Mouse (Mus musculus) yolk sac, embryonic 10.5 days (tissue): ENCODE results near the gene Icam2.

Source experiments
- DNase-seq: peaks from one replicate; pipeline ENCODE4 v3.0.0-alpha.2; 2017; ENCODE audit warnings: low spot score

Gene Icam2

DNA sequence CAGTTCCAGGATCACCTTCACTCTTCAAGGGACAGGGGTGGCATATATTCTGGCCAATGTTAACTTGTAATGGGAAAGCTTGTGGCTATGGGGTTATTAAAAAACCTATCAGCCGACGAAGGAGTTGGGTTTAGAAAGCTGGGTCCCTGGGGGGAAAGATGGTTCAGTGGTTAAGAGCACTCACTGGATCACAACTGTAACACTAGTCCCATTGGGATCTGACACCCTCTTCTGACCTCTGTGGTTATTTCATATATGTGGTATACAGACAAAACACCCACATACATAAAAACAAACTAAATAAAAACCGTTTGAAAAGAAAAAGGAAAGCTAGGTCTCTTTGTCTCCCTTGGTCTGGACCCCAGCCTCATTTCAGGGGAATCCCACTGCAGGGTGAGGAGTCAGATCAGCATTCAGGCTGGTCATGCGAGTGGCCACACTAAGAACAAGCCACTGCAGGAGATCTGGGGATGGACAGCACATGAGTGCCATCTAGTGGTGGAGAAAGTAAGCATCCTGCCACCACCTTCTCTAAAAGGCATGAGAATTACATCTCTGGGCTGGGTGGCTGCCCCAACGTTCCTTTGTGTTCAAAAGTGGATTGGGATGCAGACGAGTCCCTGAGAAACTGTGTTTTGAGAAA is 3.8 kb upstream of the Icam2 start:
- peak; percentile 64 for DNase-seq

DNA sequence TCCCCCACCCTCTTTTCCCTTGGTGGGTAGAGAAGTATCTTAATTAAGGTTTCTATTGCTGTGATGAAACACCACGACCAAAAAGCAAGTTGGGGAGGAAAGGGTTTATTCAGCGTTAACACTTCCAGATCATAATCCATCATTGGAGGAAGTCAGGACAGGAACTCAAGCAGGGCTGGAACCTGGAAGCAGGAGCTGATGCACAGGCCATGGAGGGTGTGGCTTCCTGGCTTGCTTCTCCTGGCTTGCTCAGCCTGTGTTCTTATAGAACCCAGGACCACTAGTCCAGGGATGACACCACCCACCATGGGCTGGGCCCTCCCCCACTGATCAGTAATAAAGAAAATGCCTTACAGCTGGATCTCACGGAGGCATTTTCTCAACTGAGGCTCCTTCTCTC is 2.9 kb upstream of the Icam2 start:
- DNase-seq: no peak

DNA sequence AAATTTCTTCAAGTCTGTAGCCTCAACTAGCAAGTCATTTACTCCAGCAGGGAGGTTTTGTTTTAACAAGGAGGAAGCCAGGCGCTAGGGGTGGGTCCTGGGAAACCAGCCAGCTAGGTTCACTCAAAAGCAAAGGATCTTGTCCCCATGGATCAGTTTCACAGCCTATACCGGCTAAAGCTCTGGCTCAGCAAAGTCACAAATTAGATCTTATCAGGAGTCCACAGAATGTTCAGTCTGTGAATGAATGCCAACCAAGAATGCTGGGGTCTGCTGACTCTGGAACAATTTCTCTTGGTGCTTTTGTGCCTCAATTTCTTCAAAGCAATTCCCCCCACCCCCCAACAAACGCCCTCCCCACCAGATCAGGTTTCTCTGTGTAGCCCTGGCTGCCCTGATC is 1.7 kb upstream of the Icam2 start:
- DNase-seq: no peak

DNA sequence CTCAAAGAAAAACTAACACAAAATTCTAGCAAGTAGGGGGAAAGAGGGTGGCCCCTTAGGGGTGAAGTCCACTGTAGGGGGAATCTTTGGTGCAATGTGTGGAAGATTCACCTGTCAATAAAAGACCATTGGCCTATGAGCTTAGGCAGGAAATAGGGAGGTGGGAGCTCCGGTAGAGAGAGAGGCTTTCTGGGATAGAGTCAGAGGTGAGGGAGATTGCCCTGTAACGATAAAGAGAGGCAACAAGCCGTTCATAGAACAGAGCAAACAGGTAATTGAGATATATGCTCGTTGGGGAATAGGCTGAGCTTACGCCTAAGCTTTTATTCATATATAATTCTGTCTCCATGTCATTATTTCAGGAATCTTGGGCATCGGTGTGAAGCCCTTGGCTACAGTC is 855 bp downstream of the Icam2 start:
- no peak for DNase-seq

DNA sequence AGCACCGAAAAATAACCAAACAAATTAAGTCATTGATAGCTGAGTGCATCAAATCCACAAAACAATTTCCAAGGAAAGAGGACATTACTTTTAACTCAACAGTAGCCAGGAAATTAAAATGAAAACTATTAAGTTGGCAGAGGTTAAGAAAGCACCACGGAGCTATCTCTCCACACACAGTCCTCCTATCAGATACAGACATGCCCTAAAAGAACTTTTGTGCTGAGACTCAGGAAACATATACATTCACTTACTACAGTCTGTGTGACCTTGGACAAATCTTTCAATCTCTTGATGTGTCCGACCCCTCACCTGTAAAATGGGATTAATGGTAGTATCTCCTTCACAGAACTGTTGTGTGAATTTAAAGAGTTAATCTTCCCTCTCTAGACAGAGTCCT is 1.5 kb downstream of the Icam2 start:
- DNase-seq: no peak

DNA sequence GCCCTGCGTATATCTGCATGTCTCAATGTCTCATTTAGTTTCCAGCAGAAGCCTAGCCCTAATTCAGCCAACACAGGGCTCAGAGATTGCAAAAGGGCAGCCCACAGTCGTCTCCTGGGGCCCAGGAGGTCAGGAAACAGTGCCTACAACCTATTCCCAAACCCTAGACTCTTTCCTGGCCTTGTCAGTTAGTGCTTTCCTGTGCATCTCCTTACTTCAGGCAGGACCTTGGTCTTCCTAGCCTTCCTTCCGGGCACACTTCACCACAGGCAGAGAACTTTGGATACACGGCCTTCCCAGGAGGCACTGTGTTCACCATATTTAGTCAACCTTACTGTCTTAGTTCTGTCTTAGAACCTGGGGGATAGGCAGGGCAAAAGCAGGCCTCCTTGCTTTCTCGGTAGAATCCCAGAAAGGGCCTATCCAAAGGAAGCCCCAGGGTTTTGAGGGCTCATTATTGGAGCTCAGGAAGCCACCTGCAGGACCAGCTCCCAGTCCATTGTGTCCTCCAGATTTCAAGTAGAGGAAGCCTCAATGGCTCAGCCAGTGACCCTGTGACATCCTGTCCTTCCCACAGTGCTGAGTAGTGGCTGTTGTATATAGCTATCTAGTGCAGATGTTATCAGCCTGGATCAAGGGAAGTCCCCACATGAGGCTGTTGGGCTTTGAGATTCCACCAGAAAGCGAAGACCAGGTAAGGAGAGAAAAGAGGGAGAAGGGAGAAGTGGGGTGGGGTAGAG is 4.7 kb downstream of the Icam2 start:
- DNase-seq: no peak

DNA sequence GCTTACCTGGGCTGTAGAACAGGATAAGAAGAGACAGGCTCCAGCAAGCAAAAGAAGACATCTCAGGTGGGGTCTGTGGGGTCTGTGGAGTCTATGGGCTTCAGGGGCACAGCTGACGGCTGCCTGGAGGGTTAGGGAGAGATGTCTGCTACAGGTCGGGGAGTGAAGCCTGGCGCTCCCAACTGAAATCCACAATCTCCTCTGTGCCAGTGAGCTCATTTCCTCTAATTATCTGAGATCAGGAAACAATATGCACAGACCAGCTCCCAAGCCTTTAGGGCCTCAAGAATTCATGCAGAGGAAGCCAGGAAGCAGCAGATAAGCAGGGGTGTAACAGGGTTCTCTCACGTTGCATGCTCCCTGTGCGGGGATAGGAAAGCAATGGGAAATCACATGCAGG is 5.5 kb downstream of the Icam2 start:
- no peak for DNase-seq

DNA sequence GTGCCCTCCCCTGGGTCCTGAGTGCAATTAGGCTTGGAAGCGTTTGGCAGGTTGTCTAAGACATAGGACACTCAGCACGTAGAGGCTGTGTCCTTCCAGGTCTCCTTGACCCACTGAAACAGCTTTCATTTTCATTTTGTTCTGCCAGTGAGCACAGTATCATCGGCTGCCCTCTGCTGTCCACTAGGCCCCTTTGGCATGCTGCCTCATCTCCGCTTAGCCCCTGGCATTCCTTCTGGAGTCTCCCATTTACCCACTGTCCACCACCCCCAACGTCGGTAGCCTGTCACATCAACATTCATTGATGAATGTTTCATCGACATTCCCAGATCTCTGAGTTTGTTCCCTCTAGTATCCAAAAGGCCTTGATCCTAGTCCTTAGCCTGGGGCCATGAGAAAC is 6.0 kb downstream of the Icam2 start:
- DNase-seq: no peak

DNA sequence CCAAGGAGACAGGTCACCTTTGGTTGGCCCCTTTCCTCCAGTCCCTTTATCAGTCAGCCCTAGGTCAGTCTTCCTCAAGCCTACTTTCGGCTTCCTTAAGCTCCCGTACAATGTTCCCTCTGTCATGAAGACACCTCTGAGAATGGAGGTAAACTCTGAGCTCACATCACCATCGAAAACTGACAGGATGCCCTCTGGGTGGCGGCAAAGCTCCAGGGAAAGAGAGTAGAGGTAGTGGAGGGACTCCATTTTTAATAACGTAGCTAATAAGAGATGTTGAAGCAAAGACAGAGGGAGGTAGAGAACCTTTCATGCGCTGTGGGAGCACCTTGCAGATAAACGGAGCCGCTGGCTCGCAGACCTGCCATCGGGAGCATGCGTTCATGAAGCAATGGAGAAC is 6.9 kb downstream of the Icam2 start:
- DNase-seq: no peak

DNA sequence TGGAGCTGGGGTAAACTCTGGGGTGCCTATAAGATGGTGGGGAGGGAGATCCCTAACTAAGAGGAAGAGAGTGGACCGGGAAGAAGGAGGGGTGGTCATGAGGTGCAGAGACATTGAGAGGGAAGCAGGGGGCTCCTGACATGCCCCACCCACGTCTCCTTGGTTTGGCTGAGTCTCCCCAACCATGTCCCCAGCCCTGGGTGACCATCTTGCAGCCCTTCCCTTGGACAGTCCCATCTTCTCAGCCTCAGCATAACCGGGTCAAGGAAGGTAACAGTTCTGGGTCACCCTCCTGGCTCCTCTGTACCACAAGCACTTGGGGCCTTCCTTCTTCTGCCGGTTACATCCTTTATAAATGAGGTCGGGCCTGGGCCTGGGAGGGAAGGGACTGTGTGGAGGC is 12.9 kb downstream of the Icam2 start:
- DNase-seq: no peak

DNA sequence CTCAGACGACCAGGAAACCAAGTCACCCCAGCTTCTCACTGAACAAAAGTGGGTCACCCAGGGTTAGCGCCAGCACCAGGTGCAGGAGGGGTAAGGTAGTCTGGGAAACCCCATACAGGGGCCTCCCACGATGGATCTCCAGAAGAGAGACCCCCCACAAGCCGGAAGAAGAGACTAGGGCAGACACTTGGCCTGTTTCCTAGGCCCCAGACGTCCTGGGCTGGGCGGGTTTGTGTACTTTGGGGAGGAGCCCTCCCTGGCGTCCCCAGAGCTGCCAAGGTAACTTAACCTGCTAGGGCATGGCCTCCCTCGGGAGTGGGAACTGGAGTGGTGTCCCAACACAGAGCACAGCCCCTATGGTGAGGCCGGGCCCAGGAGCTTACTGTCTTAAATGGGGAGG is 13.3 kb downstream of the Icam2 start:
- no peak for DNase-seq

DNA sequence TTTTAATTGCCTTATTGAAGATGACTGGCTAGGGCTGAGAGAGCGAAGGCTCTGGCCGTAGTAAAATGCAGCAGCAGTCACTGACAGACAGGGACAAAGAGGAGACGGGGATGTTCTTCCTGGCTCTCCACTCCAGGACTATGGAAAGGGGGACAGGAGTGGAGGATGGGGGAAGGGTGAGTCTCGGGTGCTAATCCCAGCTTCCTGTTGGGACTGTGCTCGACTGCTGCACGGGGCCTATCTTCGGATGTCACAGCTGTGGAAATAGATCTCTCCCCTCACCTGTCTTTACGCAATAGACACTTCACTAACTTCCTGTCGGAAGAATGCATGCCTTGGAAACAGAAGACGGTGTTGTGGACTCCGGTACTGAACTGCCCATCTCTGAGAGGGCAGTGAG is 13.9 kb downstream of the Icam2 start:
- no peak for DNase-seq

DNA sequence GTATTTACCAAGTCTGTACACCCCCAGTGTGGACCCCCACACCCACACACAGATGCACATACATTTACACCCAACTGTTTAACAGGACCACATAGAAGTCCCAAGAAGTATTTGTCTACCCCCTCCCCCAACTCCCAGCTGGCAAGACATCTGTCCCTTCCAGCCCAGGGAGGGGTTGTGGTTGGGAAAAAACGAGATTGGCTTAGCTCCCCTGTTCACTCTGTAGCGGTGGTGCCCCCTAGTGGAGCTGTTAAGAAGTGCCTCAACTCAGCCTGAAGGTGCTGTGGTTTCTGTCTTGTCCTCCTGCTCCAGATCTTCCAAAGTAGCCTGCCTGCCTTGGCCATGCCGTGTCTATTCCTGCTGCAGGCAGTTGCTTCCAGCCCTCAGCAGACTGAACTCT is 21.6 kb downstream of the Icam2 start:
- DNase-seq: peak; percentile 59

DNA sequence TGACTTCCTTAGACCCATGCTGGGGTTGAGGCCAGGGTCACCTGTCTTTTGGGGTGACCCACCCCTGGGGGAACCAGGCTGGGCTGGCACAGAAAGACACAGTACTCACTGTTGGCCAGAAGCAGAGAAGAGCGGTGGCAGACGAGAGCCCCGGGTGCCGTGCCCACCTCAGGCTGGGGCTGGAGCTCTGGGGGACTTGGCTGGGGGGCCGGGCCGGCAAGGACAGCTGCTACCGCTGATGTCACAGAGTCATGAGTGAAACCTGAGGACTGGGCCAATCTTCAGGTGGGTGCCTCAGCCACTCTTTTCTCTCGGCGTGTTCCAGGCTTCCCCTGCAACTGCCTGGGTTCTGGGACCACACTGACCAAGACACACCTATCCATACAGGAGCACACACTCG is 22.5 kb downstream of the Icam2 start, which contains the start of gene Prr29:
Gene Prr29 (plus strand): TSS at position 107 of the 400 bp plus-strand sequence.
- no peak for DNase-seq

DNA sequence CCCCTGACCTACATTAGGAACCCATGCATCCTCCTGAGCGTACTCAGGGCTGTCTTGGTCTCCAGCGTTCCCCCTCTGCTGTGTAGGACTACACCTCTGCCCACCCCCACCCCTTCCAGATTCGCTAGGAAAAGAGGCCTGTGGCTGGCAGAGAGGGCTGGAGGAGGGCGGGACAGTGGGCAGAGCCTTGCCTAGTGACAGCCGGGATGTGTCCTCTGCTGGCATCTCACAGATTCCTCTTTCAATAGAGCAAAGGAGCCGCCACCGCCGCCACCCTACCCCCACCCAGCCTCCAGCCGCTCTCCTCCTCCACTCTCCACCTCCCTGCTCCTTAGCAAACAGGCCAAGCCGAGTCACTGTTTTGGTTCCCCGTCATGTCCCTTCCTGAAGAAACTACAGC is 23.2 kb downstream of the Icam2 start:
- no peak for DNase-seq

DNA sequence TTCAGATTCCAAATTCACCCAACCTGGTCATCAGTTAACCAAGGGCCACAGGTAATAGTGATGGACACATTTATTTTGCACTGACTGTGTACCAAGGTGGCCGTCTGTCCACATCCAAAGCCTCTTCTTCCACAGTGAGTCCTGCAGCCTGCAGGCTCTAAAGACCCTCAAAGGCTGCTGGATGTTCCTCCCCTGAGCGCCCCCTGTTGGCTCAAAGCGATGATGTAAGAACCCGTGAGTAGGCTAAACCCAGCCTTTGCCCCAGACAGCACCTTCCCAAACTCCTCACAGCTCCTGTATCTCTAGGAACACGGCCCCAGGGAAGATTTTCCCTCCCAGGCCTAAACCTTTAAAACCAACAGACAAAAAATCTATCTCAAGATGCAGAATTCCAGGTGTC is 28.5 kb downstream of the Icam2 start:
- no peak for DNase-seq

DNA sequence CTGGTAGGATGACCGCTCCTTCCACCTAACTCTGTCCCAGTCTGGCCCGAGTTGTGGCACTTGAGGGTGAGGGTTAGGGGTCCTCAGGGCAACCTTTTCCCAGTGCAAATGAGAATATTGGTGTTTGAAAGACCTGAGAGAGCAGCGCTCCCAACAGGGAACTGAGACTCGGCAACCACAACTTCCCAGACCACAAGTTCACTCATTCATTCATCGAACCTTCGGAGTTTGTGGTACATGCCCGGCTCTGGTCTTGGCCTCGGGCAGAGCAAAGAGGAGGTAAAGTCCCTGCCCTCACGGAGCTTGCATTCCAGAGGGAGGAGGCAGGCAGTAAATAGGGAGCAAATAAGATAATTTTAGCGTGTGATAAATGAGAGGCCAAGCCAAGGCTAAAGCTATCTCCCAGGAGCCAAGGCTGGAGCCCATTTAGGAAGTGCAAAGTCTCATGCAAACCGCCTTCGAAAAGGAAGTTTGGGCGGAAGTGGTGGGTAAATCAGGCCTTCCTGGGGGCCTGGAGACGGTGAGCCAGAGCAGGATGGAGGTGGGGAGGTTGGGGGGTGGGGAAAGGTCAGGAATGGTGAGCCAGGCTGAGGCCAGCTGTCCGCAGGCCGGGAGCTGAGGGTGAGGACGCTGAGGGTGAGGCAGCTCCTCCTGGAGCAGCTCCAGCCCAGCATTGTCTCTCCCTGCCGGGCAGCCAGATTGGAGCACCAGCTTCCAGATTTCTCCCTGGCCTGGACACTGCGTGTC is 32.3 kb downstream of the Icam2 start:
- no peak for DNase-seq

DNA sequence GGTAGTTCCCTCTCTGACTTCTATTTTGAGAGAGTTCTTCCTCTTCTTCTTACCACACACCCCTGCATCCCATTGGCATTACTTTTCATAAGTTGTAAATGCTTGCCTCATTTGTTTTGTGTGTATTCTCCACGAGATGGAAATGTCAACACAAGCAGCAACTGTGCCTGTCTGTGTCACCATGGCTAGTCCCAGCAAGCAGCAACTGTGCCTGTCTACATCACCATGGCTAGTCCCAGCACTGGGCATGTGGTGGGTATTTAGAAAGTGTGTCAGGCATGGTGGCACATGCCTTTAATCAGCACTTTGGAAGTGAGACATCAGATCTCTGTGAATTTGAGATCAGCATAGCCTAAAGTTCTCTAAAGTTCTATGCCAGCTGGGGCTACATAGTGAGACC is 33.7 kb downstream of the Icam2 start:
- no peak for DNase-seq

DNA sequence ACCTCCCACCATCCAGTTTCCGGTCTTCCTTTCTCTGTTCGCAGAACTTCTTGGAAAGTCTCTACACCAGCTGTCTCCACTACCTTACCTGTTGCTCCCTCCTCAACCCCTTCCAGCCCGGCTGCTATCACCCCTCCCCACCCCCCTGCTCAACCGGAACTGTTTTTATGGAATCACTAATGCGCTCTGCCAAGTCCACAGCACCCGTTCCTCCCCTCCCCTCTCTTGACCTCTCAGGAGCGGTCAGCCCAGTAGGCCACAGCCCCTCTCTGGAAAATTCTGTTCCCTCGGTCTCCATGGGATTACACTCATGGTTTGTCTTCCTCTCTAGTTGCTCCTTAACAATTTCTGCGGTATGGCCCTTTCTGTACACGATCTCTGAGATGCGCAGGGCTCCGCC is 34.7 kb downstream of the Icam2 start, which contains the start of gene Scn4a:
Gene Scn4a (minus strand): TSS at position 101 of the 400 bp plus-strand sequence.
- DNase-seq: no peak

DNA sequence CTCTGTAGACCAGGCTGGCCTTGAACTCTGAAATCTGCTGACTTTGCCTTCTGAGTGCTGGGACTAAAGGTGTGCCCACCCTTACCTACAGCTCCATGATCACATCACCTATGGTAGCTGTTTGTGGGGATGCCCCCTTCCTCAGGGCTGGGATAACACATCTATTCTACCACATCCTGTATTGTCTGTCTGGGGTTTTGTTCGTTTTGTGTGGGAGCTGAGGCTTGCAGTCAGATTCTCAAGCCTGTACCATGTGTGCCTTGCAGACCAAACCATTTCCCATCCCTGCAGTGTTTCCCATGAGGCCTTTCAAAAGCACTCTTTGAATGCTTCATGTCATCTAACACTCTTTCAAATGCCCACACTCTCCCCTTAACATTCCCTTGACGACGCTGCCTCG is 35.9 kb downstream of the Icam2 start:
- DNase-seq: no peak

DNA sequence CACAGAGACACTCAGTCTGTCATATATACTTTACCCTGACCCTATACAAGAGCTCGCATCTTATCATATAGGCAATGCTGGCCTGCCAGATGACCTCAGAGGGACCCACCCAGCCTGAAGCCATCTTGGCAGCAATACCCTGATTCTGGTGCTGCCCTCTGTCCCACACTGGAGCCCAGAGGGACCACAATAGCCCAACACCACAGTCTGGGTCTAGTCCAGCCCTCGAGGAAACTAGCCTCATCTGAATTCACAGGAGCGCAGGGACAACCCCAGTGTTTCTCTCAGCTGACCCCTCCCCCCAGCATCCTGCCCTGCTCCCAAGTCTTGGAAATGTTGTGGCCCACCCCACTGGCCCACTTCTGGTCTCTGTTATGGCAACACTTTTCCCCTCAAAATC is 36.6 kb downstream of the Icam2 start:
- no peak for DNase-seq

DNA sequence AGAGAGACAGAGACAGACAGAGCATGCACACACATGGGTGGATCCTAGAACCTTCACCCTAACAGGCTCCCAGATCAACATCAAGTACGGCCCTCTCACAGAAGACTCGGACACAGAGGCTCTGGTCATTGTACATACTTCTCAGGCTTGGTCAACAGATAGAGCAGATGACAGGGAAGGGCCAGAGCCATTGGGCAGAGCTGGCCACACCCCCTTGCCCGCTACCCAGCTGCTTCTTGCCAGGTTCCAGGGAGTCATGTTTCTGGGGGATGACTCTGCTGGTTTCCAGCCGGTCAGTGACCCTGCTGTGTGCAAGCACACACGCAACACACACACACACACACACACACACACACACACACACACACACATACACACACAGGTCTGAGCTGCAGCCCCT is 37.0 kb downstream of the Icam2 start:
- no peak for DNase-seq

DNA sequence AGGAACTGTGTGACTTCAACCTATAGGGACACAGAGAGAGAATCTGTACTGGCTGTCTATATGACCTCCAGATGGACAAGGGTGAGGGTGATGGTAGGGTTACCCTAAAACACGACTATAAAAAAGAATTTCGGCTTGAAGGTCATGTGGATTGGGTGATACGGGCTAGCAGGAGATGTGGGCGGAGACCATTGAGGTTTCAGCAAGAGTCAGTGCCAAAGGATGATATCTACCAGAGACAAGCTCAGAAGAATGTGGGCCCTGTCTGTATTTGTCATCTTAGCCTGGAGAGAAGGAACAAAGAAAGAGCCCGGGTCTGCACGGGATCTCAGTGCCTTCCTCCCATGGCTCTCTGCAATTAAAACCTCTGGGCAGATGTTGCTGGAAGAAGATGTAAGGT is 38.1 kb downstream of the Icam2 start:
- no peak for DNase-seq
